Mouse (Mus musculus) thymus, adult 2 months (tissue): Measurements from ENCODE around the gene Slc25a38. TPM values are rescaled to one million over a fixed set of nuclear protein-coding genes. Genes with fewer than 3 reads are reported as not detected.

Source experiments
- DNase-seq: peaks from one replicate; pipeline ENCODE4 v3.0.0; 2021
- H3K27ac ChIP-seq: fragments of 200-500 bp; 2 replicates; pipeline ENCODE4 v1.5.1; 2012; ENCODE audit warnings: low read length, control low read depth; ENCODE audit not compliant: control insufficient read depth, insufficient read depth
- H3K27me3 ChIP-seq: fragments of 200-500 bp; 2 replicates; pipeline ENCODE4 v1.6.1; 2012; ENCODE audit warnings: mild to moderate bottlenecking, low read length, moderate library complexity, mixed read lengths; ENCODE audit not compliant: control insufficient read depth, insufficient read depth
- H3K36me3 ChIP-seq: fragments of 200-500 bp; 2 replicates; pipeline ENCODE4 v1.6.1; 2012; ENCODE audit warnings: mild to moderate bottlenecking, low read length, moderate library complexity; ENCODE audit not compliant: control insufficient read depth, insufficient read depth
- H3K4me1 ChIP-seq: fragments of 200-500 bp; replicated peaks from 2 replicates; pipeline ENCODE4 v1.6.1; 2012; ENCODE audit warnings: low read length; ENCODE audit not compliant: control insufficient read depth, insufficient read depth
- H3K4me3 ChIP-seq: fragments of 200-500 bp; 2 replicates; pipeline ENCODE4 v1.5.1; 2012; ENCODE audit warnings: mild to moderate bottlenecking, low read length, control low read depth, moderate library complexity; ENCODE audit not compliant: control insufficient read depth, insufficient read depth
- CTCF ChIP-seq: fragments of 200-500 bp; IDR thresholded peaks from 2 replicates; pipeline ENCODE4 v1.5.1; 2012; ENCODE audit warnings: mild to moderate bottlenecking, control low read depth, low read length, moderate library complexity, borderline replicate concordance; ENCODE audit not compliant: control insufficient read depth, poor library complexity, insufficient read depth; ENCODE audit errors: extremely low read depth
- POLR2A ChIP-seq: fragments of 200-500 bp; IDR thresholded peaks from 2 replicates; pipeline ENCODE4 v1.6.1; 2012; ENCODE audit warnings: mild to moderate bottlenecking, low read length, control low read depth, moderate library complexity; ENCODE audit not compliant: control insufficient read depth, poor library complexity, insufficient read depth; ENCODE audit errors: extremely low read depth
- WGBS: fragments of 180-500 bp; shearing (Covaris S2); methylation state at CpG from one replicate; pipeline ENCODE4 v1.1.7; 2018; 5-methylcytosine and 5-hydroxymethylcytosine counted together
- polyA plus RNA-seq: library from polyadenylated mRNA; depleted of rRNA; stranded (reverse); fragments of >200 nt; gene quantifications from 2 replicates; pipeline ENCODE4 v1.2.3, GENCODE M21; 2012

Slc25a38 gene
- polyA plus RNA-seq, 1 experiment = 79.9 TPM

GRCm38 (mm10) chr9:120073169-120073568, 37.0 kb upstream of the Slc25a38 start:
- Histone ChIP-seq H3K27me3 (no peaks in the 10 kb centered on the region), H3K4me1 (peaks cover 12% of the 10 kb centered on the region), H3K36me3 (no peaks in the 10 kb centered on the region), H3K4me3 (no peak overlapping the region), H3K27ac (no peak overlapping the region)
- DNase-seq = peak; percentile 67
- TF ChIP-seq POLR2A (no peak), CTCF (peak; percentile 92)
- WGBS = 5% methylated on average over 3 of the region's 3 CpGs

- DNase-seq = no peak
- WGBS = 74% methylated on average over 7 of the region's 7 CpGs
Measured at GRCm38 (mm10) chr9:120074516-120074915, 35.7 kb upstream of the Slc25a38 start.

GRCm38 (mm10) chr9:120078241-120078640, 31.9 kb upstream of the Slc25a38 start:
- H3K36me3 ChIP-seq = no peaks in the 10 kb centered on the region
- TF ChIP-seq POLR2A (no peak), CTCF (no peak)
- peak overlapping the region; percentile 32 for H3K27ac ChIP-seq
- H3K4me1 ChIP-seq = peaks cover 25% of the 10 kb centered on the region
- H3K27me3 ChIP-seq = no peaks in the 10 kb centered on the region
- WGBS = 29% methylated on average over 3 of the region's 3 CpGs
- DNase-seq = no peak
- H3K4me3 ChIP-seq = no peak overlapping the region

More at GRCm38 (mm10) chr9:120074516-120074915, 35.7 kb upstream of the Slc25a38 start:
- no peak for TF ChIP-seq CTCF
- TF ChIP-seq POLR2A = no peak
- H3K36me3 ChIP-seq = no peaks in the 10 kb centered on the region
- no peak overlapping the region for H3K4me3 ChIP-seq
- H3K27me3 ChIP-seq = no peaks in the 10 kb centered on the region
- no peak overlapping the region for H3K27ac ChIP-seq
- peaks cover 12% of the 10 kb centered on the region for H3K4me1 ChIP-seq

GRCm38 (mm10) chr9:120079901-120080300, 30.3 kb upstream of the Slc25a38 start:
- no peak for TF ChIP-seq CTCF
- no peak for TF ChIP-seq POLR2A
- H3K36me3 ChIP-seq = no peaks in the 10 kb centered on the region
- no peak overlapping the region for H3K4me3 ChIP-seq
- H3K27ac ChIP-seq = no peak overlapping the region
- H3K4me1 ChIP-seq = peaks cover 39% of the 10 kb centered on the region
- WGBS = 13% methylated on average over 7 of the region's 7 CpGs
- DNase-seq = no peak
- H3K27me3 ChIP-seq = no peaks in the 10 kb centered on the region

GRCm38 (mm10) chr9:120080546-120081108, 29.5 kb upstream of the Slc25a38 start:
- no peak overlapping the region for H3K4me3 ChIP-seq
- DNase-seq = no peak
- no peaks in the 10 kb centered on the region for H3K36me3 ChIP-seq
- no peak for TF ChIP-seq CTCF
- TF ChIP-seq POLR2A = no peak
- H3K4me1 ChIP-seq = peaks cover 43% of the 10 kb centered on the region
- 89% methylated on average over 8 of the region's 8 CpGs for whole genome bisulfite sequencing
- H3K27me3 ChIP-seq = no peaks in the 10 kb centered on the region
- peak overlapping the region; percentile 55; the same call in 1 of the 2 replicates for H3K27ac ChIP-seq

- DNase-seq = no peak
- TF ChIP-seq CTCF (no peak), POLR2A (no peak)
- H3K27ac ChIP-seq = no peak overlapping the region
- WGBS = 85% methylated on average over 6 of the region's 6 CpGs
- H3K4me3 ChIP-seq = no peak overlapping the region
- H3K36me3 ChIP-seq = no peaks in the 10 kb centered on the region
- peaks cover 43% of the 10 kb centered on the region for H3K4me1 ChIP-seq
- H3K27me3 ChIP-seq = no peaks in the 10 kb centered on the region
Measured at GRCm38 (mm10) chr9:120081247-120081646, 28.9 kb upstream of the Slc25a38 start.

- Histone ChIP-seq H3K4me1 (peaks cover 43% of the 10 kb centered on the region), H3K27ac (no peak overlapping the region), H3K36me3 (no peaks in the 10 kb centered on the region), H3K27me3 (no peaks in the 10 kb centered on the region), H3K4me3 (no peak overlapping the region)
- 89% methylated on average over 5 of the region's 5 CpGs for WGBS
- DNase-seq = no peak
- TF ChIP-seq POLR2A (no peak), CTCF (no peak)
Measured at GRCm38 (mm10) chr9:120081967-120082366, 28.2 kb upstream of the Slc25a38 start.
